Mouse (Mus musculus) skeletal muscle tissue, adult 2 months (tissue): ENCODE results near the gene Msi2.
A peak's percentile ranks its signal among the peaks of the same experiment; 100 is the strongest.

Experiments used
- DNase-seq: peaks from one replicate; pipeline ENCODE4 v3.0.0-alpha.2; 2012; ENCODE audit warnings: low read depth, low spot score

The Msi2 gene

DNA sequence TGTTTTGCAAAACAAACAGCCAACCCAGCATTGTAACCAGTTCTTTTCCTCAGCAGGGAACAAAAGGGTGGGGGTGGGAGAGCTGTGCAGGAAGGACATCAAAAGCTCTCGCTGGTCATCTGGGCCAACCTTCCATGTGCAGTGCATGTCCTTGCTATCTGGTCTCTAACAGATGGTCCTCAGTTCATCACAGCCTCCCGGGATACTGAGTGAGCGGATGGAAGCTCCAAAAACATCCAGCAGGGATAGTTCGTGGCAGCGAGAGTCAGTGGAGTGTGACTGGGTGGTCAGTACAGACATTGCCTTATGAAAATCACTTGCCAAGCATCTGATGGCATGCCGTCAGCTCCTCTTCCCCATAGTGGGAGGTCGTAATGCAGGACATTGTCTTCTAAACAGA, 153.5 kb downstream of the Msi2 start:
- DNase-seq = no peak

DNA sequence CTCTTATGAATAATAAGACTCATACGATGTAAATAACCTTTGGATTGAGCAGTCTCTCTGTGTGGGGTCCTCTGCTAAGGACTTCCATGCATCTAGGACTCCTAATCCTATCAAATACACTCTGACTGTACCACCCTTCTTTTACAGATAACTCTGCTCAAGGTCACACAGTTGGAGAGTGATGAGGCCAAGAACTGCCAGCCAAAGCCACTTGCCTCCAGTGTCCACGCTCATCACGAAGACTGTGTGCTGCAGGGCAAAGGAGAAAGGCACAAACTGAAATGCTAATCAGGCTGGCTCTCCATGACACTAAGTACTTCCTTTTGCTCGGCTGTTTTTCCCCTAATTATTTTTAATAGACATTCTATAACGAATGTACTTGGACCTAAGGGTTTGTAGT, 153.9 kb downstream of the Msi2 start:
- DNase-seq = no peak

DNA sequence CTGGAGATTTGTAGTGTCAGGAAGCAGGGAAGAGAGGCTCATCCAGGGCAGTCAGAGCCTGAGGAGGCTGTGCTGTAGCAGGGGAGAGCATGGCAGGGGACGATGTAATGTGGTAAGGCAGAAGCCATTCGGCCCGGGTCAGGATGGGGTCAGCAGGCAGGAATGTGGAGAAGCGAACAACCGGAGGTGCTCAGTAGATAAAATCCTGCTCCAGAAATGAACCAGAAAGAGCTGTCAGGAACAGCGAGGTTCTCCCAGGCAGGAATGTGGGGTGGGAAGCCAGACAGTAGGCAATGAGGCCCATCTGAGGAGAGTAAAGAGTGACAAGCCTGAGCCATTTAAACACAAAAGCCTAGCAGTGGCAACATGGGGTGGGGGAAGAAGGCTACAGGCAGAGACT, 157.1 kb downstream of the Msi2 start:
- no peak for DNase-seq

DNA sequence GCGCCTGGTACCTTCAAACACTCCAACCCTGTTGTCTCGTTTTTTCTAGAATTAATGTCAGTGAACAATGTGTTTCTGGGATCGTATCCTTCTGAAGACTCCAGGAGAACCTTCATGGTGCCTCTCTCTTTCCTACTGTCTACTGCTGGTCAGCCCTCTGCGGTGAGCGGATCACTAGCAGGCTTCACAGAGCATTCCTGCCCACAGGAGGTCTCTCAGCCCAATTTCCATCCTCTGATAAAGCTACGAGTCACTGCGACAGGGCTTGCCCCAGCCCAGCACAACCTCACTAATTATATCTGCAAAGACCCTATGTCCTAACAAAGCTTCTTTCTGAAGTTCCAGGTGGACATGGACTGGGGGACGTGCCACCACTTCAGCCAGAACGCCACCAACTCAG, 157.7 kb downstream of the Msi2 start:
- no peak for DNase-seq

DNA sequence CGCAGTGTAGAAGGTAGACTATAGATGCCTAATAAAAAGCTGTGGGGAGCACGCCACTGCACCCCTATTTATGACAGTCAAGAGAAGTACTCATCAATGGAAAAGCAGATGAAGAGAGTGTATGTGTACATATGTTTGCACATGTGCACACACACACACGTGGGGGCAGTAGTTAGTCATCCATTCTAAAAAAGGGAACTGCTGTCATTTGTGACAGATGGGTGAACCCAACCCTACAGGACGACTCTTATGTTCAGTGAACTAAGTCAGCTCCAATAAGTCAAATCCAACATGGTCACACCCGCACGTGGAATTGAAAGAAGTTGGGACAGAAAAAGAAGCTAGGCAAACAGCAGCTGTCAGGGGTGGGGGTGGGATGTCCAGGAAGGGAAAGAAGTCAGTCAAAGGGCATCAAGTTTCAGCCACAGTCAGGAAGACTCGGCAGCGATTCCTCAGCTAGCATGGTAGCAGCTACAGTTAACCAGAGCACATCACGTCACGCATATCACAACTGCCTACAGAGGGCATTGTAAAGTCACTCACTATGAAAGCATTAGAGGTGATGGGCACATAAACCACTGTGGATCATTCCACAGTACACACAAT, 158.8 kb downstream of the Msi2 start:
- DNase-seq = no peak

GRCm38 (mm10) chr11:88558731-88559130, 159.6 kb downstream of the Msi2 start:
- no peak for DNase-seq

DNA sequence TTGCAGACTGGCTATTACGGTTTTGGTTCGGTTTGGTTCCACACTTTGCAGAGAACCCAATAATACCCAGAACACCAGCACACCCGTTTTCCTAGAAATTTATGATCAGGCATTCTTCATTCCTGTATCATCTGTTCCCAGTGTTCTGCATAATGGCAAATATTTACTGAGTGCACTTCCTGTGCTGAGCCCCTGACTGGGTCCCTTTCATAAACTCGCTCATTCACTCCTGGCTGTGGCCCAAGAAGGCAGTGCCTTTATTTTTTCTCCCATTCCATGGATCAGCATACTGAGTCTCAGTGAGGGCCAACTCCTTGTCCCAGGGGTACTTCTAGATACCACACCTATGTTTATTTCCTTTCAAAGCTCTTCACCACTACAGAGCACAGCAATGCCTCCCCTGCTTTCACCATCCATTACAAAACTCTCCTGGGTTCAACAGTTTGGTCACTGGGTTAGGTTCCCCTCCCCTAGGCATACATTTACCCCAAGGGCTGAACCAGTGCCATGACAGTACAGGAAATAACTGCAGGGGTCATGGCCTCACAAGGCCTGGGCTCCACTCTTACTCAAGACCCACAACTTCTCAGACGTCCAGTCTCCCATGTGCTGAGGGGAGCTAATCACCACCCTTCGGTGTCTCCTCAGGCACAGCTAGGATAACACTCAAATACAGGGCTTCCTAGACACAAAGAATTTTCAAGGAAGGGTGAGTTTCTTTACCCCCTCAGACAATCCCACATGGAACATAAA, 160.3 kb downstream of the Msi2 start:
- no peak for DNase-seq

GRCm38 (mm10) chr11:88557116-88557768, 161.1 kb downstream of the Msi2 start:
- peak; percentile 50 for DNase-seq

GRCm38 (mm10) chr11:88555902-88556549, 162.3 kb downstream of the Msi2 start:
- DNase-seq = peak; percentile 53

DNA sequence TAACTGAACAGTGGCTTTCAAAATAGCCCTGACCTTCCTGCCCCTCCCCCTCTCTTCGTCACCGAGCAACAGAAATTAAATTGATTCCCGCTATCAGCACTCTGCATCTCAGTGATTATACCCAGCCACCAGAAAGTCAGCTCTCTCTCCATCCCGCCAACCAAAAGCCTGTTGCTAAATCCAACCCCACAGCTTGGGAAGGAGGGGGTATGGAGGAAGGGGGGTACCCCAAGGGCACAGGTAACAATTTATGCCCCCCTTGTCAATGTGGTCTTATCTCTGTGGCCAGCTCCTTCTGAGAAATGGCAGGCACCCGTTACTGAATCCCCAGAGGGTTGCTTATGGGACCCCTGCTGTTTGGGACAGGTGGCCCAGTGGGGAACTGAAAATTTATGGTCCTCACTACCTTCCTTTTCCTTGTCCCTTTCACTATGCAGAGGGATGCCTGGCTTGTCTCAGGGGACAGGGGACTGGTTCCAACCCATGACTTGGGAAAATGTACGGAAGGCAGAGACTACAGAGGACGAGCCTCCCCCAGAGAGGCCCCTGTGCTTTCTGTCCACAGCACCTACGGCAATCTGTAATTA, 163.0 kb downstream of the Msi2 start:
- no peak for DNase-seq

DNA sequence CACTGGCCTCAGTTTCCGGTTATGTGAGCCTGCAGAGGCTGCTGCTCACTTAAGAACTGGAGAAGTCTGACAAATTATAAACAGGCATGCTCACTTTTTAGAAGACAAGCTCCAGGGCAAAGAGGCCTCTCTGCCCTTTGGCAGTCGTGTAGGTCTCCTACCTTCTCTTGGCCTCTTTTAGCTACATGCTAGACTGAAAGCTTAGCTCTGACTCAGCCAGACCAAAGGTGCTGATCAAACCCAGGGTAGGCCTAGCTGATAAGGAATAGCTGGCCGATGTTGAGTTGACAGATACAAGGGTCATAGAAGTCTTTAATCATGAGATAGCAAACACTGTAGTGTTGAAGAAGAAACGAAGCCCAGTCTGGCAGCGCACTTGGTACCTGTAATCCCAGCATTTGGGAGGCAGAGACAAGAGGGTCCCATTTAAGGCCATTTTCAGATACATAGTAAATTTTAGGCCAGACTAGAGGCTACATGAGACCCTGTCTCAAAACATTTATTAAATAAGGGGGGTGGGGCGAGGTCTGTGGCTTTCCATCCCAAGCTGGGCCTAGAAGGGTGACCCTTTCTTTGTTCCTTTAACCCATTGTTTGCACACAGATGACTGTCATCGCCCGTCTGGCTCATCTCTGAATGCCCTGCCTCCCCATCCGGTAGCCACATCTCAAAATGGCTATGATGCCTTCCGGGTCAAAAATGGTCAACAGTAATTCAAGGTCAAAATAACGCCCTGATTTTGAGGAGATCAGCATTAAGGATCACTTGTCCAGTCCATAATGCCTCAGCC, 164.6 kb downstream of the Msi2 start:
- DNase-seq = no peak

DNA sequence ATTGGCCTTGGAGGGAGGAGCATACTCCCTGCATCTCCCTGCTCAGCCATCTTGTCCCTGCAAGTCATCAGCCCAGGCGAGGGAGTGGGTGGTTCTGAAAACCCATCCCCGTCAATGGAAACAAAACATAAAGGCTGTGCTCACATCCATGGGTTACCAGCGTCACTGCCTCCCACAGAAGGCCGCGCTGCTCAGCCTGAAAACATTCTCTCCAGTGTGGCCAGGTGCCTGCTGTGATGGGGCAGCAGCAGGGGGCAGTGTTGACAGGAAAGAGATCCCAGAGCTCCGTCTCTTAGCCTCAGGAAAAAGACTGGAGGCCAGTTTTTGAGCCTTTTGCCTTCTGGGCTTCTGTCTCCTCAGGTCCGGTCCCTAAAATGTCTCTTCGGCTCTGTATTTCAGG, 165.3 kb downstream of the Msi2 start:
- DNase-seq = peak; percentile 53

DNA sequence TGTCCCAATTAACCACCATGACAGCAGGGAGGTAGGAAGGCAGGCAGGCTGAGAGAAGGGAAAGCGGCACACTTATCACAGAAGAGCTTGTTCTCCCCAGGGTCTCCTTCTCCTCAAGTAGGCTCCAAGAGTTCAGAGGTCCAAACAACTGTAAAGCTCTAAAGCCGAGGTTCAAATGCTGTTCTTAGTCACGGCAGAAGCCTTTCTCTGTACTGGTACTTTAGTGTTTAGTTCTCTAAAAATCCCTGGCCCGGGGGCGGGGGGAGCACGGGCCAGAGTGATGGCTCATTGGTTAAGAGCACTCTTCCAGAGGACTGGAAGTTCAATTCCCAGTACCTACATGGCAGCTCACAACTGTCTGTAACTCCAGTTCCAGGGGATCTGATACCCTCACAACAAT, 165.9 kb downstream of the Msi2 start:
- no peak for DNase-seq

DNA sequence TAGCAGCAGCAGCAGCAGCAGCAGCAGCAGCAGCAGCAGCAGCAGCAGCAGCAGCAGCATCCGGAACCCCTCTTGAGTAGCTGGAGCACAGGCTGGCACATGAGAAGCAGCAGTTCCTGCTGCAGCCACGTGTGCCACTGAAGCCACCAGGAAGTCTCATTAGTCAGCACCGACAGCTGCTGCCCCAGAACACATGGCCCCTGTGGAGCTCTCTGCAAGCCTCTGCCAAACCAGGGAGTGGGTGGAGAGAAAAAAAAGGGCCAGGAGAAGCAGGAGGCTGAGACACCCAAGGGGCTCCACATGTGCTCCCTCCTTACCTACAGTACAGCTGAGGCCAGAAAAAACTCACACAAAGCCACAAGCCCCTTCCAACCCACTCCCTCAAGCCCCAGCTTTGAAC, 167.3 kb downstream of the Msi2 start:
- DNase-seq = peak; percentile 77

- DNase-seq = no peak
These were observed 168.0 kb downstream of the Msi2 start for GRCm38 (mm10) chr11:88550083-88550907.

GRCm38 (mm10) chr11:88549529-88549900, 168.8 kb downstream of the Msi2 start:
- no peak for DNase-seq

DNA sequence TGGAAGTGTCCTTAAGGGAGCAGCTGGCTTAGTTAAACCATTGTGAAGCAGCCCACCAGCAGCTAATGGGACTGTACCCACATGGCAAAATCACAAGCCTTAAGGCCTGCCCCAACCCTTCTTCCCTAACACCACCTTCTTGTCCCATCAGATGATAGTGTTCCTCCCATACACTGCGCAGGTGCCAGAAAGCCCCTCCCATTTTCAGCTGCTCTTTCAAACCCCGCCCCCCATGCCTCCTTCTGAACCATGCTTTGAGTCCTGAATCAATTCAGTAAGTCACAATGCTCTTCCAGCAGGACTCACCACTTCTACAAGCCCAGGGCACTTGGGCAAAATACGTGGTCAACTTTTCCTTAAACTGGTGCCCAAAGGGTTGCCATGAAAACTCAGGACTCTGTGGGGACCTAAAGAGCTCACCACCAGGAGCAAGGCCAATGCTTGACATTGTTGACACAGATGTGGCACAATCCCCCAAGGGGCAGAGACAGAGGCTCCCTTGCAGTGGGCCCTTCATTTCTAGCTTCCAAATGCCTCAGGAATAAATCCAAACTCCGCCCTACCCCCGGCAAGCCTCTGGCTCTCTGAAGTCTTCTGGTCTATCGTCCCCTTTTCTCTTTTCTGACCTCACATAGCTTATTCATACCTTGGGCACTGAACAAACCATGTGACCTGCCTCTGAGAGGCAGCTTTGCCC, 169.3 kb downstream of the Msi2 start:
- DNase-seq = no peak

GRCm38 (mm10) chr11:88548423-88548822, 169.9 kb downstream of the Msi2 start:
- DNase-seq = peak; percentile 53

GRCm38 (mm10) chr11:88543771-88544170, 174.5 kb downstream of the Msi2 start:
- no peak for DNase-seq

- DNase-seq = no peak
These were observed 175.5 kb downstream of the Msi2 start for GRCm38 (mm10) chr11:88542817-88543216.
